Mouse (Mus musculus): ENCODE results near the gene Fbxo17.
"Not testable (repeated sequence)": the region's sequence is repeated elsewhere in the genome, so short reads cannot be mapped to it uniquely, and the experiment has no call there.

Fbxo17 gene

GRCm38 (mm10) chr7:28716590-28717281 is at the start of gene Fbxo17:
TSS of gene Fbxo17 (plus strand) at chr7:28716804.
- DNase-seq (ENCODE audit: low spot score), result peak; percentile 55

- DNase-seq (ENCODE audit: low spot score), result peak; percentile 55
These were observed 45.4 kb upstream of the Fbxo17 start for GRCm38 (mm10) chr7:28671172-28671571.

- no peak for DNase-seq (ENCODE audit: low spot score)
These were observed 44.3 kb upstream of the Fbxo17 start for GRCm38 (mm10) chr7:28672276-28672675.

- not testable (repeated sequence) for DNase-seq (ENCODE audit: low spot score)
These were observed 43.8 kb upstream of the Fbxo17 start for GRCm38 (mm10) chr7:28672786-28673185.

- peak; percentile 10 for DNase-seq (ENCODE audit: low spot score)
These were observed 41.6 kb upstream of the Fbxo17 start for GRCm38 (mm10) chr7:28674994-28675393.

GRCm38 (mm10) chr7:28675746-28676145 is 40.9 kb upstream of the Fbxo17 start:
- no peak for DNase-seq (ENCODE audit: low spot score)

GRCm38 (mm10) chr7:28676811-28677541 is 39.6 kb upstream of the Fbxo17 start:
- peak; percentile 69 for DNase-seq (ENCODE audit: low spot score)

GRCm38 (mm10) chr7:28677624-28678023 is 39.0 kb upstream of the Fbxo17 start:
- no peak for DNase-seq (ENCODE audit: low spot score)

- no peak for DNase-seq (ENCODE audit: low spot score)
These were observed 25.5 kb upstream of the Fbxo17 start for GRCm38 (mm10) chr7:28691075-28691474.

GRCm38 (mm10) chr7:28692545-28693320 is 23.9 kb upstream of the Fbxo17 start, which contains the start of gene Fbxo27:
TSS of gene Fbxo27 (plus strand) at chr7:28692849.
- DNase-seq (ENCODE audit: low spot score), result no peak

- peak; percentile 94 for DNase-seq (ENCODE audit: low spot score)
These were observed 23.2 kb upstream of the Fbxo17 start for GRCm38 (mm10) chr7:28693321-28693966.

- no peak for DNase-seq (ENCODE audit: low spot score)
These were observed 22.2 kb upstream of the Fbxo17 start for GRCm38 (mm10) chr7:28694423-28694822.

GRCm38 (mm10) chr7:28694966-28695511 is 21.6 kb upstream of the Fbxo17 start:
- no peak for DNase-seq (ENCODE audit: low spot score)

GRCm38 (mm10) chr7:28697277-28697676 is 19.3 kb upstream of the Fbxo17 start:
- no peak for DNase-seq (ENCODE audit: low spot score)

GRCm38 (mm10) chr7:28700269-28700668 is 16.3 kb upstream of the Fbxo17 start:
- DNase-seq (ENCODE audit: low spot score), result no peak

GRCm38 (mm10) chr7:28701306-28701705 is 15.3 kb upstream of the Fbxo17 start:
- not testable (repeated sequence) for DNase-seq (ENCODE audit: low spot score)

- peak; percentile 25 for DNase-seq (ENCODE audit: low spot score)
These were observed 13.9 kb upstream of the Fbxo17 start for GRCm38 (mm10) chr7:28702601-28703143.

GRCm38 (mm10) chr7:28709454-28709853 is 7.2 kb upstream of the Fbxo17 start:
- DNase-seq (ENCODE audit: low spot score), result no peak

GRCm38 (mm10) chr7:28710962-28711361 is 5.6 kb upstream of the Fbxo17 start:
- no peak for DNase-seq (ENCODE audit: low spot score)

- no peak for DNase-seq (ENCODE audit: low spot score)
These were observed 1.9 kb upstream of the Fbxo17 start for GRCm38 (mm10) chr7:28714667-28715066.

GRCm38 (mm10) chr7:28715598-28715997 is 1.0 kb upstream of the Fbxo17 start:
- peak; percentile 52 for DNase-seq (ENCODE audit: low spot score)
